Mouse (Mus musculus) kidney, postnatal 0 days (tissue): ENCODE measurements around the gene Ppp2r5a. TPM values are rescaled to one million over a fixed set of nuclear protein-coding genes. Genes with fewer than 3 reads are reported as not detected.

Experiments
- ATAC-seq: fragments of 200-750 bp; cut with Nextera tagmentation; replicated peaks from 2 replicates; pipeline ENCODE4 v1.8.0; 2017; ENCODE audit warnings: low read depth, moderate number of reproducible peaks, moderate TSS enrichment, moderate library complexity; ENCODE audit not compliant: low FRiP score
- DNase-seq: peaks from one replicate; pipeline ENCODE4 v3.0.0-alpha.2; 2016; ENCODE audit warnings: low spot score
- H3K27ac ChIP-seq: fragments of 300-500 bp; sonication (generic); 2 replicates; pipeline ENCODE4 v1.5.1; 2014; ENCODE audit warnings: mild to moderate bottlenecking
- H3K27me3 ChIP-seq: fragments of 300-500 bp; sonication (generic); 2 replicates; pipeline ENCODE4 v1.6.1; 2014; ENCODE audit warnings: low read length, mixed read lengths; ENCODE audit not compliant: insufficient read depth
- H3K36me3 ChIP-seq: fragments of 300-500 bp; sonication (generic); 2 replicates; pipeline ENCODE4 v1.6.1; 2014; ENCODE audit warnings: low read length, mixed read lengths; ENCODE audit not compliant: insufficient read depth
- H3K4me1 ChIP-seq: fragments of 300-500 bp; sonication (generic); replicated peaks from 2 replicates; pipeline ENCODE4 v1.6.1; 2014; ENCODE audit warnings: antibody characterized with exemption, low read length, mixed read lengths; ENCODE audit not compliant: insufficient read depth
- H3K4me2 ChIP-seq: fragments of 300-500 bp; sonication (generic); 2 replicates; pipeline ENCODE4 v1.6.1; 2014; ENCODE audit warnings: mild to moderate bottlenecking, low read length, moderate library complexity, mixed read lengths
- H3K4me3 ChIP-seq: fragments of 300-500 bp; sonication (generic); replicated peaks from 2 replicates; pipeline ENCODE4 v1.5.1; 2014; ENCODE audit warnings: low read depth, low read length
- H3K9ac ChIP-seq: fragments of 300-500 bp; sonication (generic); 2 replicates; pipeline ENCODE4 v1.6.1; 2014; ENCODE audit warnings: low read depth, low read length
- H3K9me3 ChIP-seq: fragments of 300-500 bp; sonication (generic); replicated peaks from 2 replicates; pipeline ENCODE4 v1.6.1; 2016; ENCODE audit warnings: low read length, inconsistent platforms, mixed read lengths
- CTCF ChIP-seq: IDR thresholded peaks from 2 replicates; pipeline ENCODE4 v1.5.1; 2016; ENCODE audit warnings: antibody characterized with exemption, low read depth, mild to moderate bottlenecking, moderate library complexity
- WGBS: fragments of 180-500 bp; shearing (Covaris S2); extraction: QIAGEN DNeasy Blood & Tissue Kit; methylation state at CpG from one replicate; pipeline ENCODE4 v1.1.7; 2014; 5-methylcytosine and 5-hydroxymethylcytosine counted together
- polyA plus RNA-seq: library from polyadenylated mRNA; unstranded; fragments of >200 nt; fragmentation: Nextera tagmentation; extraction: Ambion mirVana; gene quantifications from 2 replicates; pipeline ENCODE4 v1.2.1, GENCODE M21; 2015

Gene Ppp2r5a
- polyA plus RNA-seq, 1 experiment from 2014 or later: 39.8 TPM

GRCm38 (mm10) chr1:191402506-191402905 is 566 bp downstream of the Ppp2r5a start:
- Histone ChIP-seq H3K27ac (no peak overlapping the region), H3K9me3 (no peaks in the 10 kb centered on the region), H3K4me1 (no peaks in the 10 kb centered on the region), H3K27me3 (no peaks in the 10 kb centered on the region), H3K4me3 (no peak overlapping the region), H3K9ac (no peak overlapping the region), H3K4me2 (no peak overlapping the region), H3K36me3 (no peaks in the 10 kb centered on the region)
- WGBS: 29% methylated on average over 7 of the region's 7 CpGs
- DNase-seq (no peak), ATAC-seq (no peak)
- no peak for TF ChIP-seq CTCF

GRCm38 (mm10) chr1:191396897-191397849 is 5.9 kb downstream of the Ppp2r5a start:
- Histone ChIP-seq H3K4me2 (peak overlapping the region; percentile 79), H3K4me3 (peak overlapping the region; percentile 88), H3K36me3 (no peaks in the 10 kb centered on the region), H3K27ac (peak overlapping the region; percentile 98), H3K27me3 (no peaks in the 10 kb centered on the region), H3K9ac (peak overlapping the region; percentile 95), H3K9me3 (no peaks in the 10 kb centered on the region), H3K4me1 (no peaks in the 10 kb centered on the region)
- ATAC-seq: peak; percentile 98
- WGBS: under 1% methylated on average over 71 of the region's 82 CpGs
- peak; percentile 100 for DNase-seq
- TF ChIP-seq CTCF: no peak

- no peaks in the 10 kb centered on the region for H3K36me3 ChIP-seq
- H3K27ac ChIP-seq: peak overlapping the region; percentile 98
- ATAC-seq (0 out of 2 replicates have a peak, but pooled peaks have one; percentile 3), DNase-seq (peak; percentile 46)
- TF ChIP-seq CTCF: no peak
- peak overlapping the region; percentile 88 for H3K4me3 ChIP-seq
- peak overlapping the region; percentile 79 for H3K4me2 ChIP-seq
- no peaks in the 10 kb centered on the region for H3K27me3 ChIP-seq
- H3K4me1 ChIP-seq: no peaks in the 10 kb centered on the region
- H3K9ac ChIP-seq: peak overlapping the region; percentile 95
- WGBS: 2% methylated on average over 24 of the region's 74 CpGs
- no peaks in the 10 kb centered on the region for H3K9me3 ChIP-seq
Measured at GRCm38 (mm10) chr1:191396446-191396845, 6.6 kb downstream of the Ppp2r5a start.

GRCm38 (mm10) chr1:191395871-191396433 is 7.1 kb downstream of the Ppp2r5a start:
- H3K4me1 ChIP-seq: no peaks in the 10 kb centered on the region
- ATAC-seq (no peak), DNase-seq (peak; percentile 47)
- H3K36me3 ChIP-seq: no peaks in the 10 kb centered on the region
- TF ChIP-seq CTCF: 0 out of 2 replicates have a peak, but pooled peaks have one; percentile 13
- H3K9me3 ChIP-seq: no peaks in the 10 kb centered on the region
- H3K27ac ChIP-seq: peak overlapping the region; percentile 98
- H3K4me2 ChIP-seq: peak overlapping the region; percentile 79
- peak overlapping the region; percentile 88 for H3K4me3 ChIP-seq
- 0% methylated on average over 38 of the region's 43 CpGs for WGBS
- H3K9ac ChIP-seq: peak overlapping the region; percentile 95
- H3K27me3 ChIP-seq: no peaks in the 10 kb centered on the region

GRCm38 (mm10) chr1:191395200-191395599 is 7.9 kb downstream of the Ppp2r5a start:
- WGBS: 28% methylated on average over 1 of the region's 1 CpGs
- DNase-seq (no peak), ATAC-seq (no peak)
- TF ChIP-seq CTCF: no peak
- peak overlapping the region; percentile 95 for H3K9ac ChIP-seq
- no peak overlapping the region for H3K27ac ChIP-seq
- H3K9me3 ChIP-seq: no peaks in the 10 kb centered on the region
- H3K4me3 ChIP-seq: peak overlapping the region; percentile 88
- H3K27me3 ChIP-seq: no peaks in the 10 kb centered on the region
- H3K4me2 ChIP-seq: peak overlapping the region; percentile 79
- no peaks in the 10 kb centered on the region for H3K4me1 ChIP-seq
- H3K36me3 ChIP-seq: no peaks in the 10 kb centered on the region

- no peaks in the 10 kb centered on the region for H3K4me1 ChIP-seq
- no peak for TF ChIP-seq CTCF
- H3K4me3 ChIP-seq: peak overlapping the region; percentile 88; the same call in 1 of the 2 replicates
- no peaks in the 10 kb centered on the region for H3K36me3 ChIP-seq
- 47% methylated on average over 2 of the region's 2 CpGs for WGBS
- H3K27ac ChIP-seq: no peak overlapping the region
- ATAC-seq (no peak), DNase-seq (peak; percentile 43)
- H3K4me2 ChIP-seq: peak overlapping the region; percentile 79
- H3K27me3 ChIP-seq: no peaks in the 10 kb centered on the region
- H3K9ac ChIP-seq: 0 out of 2 replicates have a peak overlapping the region, but pooled peaks have one; percentile 6
- H3K9me3 ChIP-seq: no peaks in the 10 kb centered on the region
Measured at GRCm38 (mm10) chr1:191394126-191394525, 8.9 kb downstream of the Ppp2r5a start.
